Mouse (Mus musculus) liver, embryonic 11.5 days (tissue): ENCODE measurements around the gene Ap1m1. TPM values are rescaled to one million over a fixed set of nuclear protein-coding genes. Genes with fewer than 3 reads are reported as not detected.
A peak's percentile ranks its signal among the peaks of the same experiment; 100 is the strongest.

ENCODE experiments used
- ATAC-seq: fragments of 200-750 bp; cut with Nextera tagmentation; replicated peaks from 2 replicates; pipeline ENCODE4 v1.8.0; 2017; ENCODE audit warnings: moderate number of reproducible peaks, mild to moderate bottlenecking, moderate TSS enrichment, moderate library complexity; ENCODE audit not compliant: low FRiP score
- DNase-seq: peaks from one replicate; pipeline ENCODE4 v3.0.0-alpha.2; 2017; ENCODE audit warnings: low spot score
- H3K27ac ChIP-seq: fragments of 300-500 bp; sonication (generic); 2 replicates; pipeline ENCODE4 v1.5.1; 2014; ENCODE audit warnings: mild to moderate bottlenecking, low read depth, low read length, control low read depth
- H3K27me3 ChIP-seq: fragments of 300-500 bp; sonication (generic); replicated peaks from 2 replicates; pipeline ENCODE4 v1.6.1; 2014; ENCODE audit warnings: low read length, mixed read lengths; ENCODE audit not compliant: control insufficient read depth, insufficient read depth
- H3K36me3 ChIP-seq: fragments of 300-500 bp; sonication (generic); 2 replicates; pipeline ENCODE4 v1.6.1; 2014; ENCODE audit warnings: mild to moderate bottlenecking, low read length, moderate library complexity, mixed read lengths; ENCODE audit not compliant: control insufficient read depth, insufficient read depth
- H3K4me1 ChIP-seq: fragments of 300-500 bp; sonication (generic); replicated peaks from 2 replicates; pipeline ENCODE4 v1.6.1; 2014; ENCODE audit warnings: low read length, mixed read lengths; ENCODE audit not compliant: control insufficient read depth, insufficient read depth
- H3K4me2 ChIP-seq: fragments of 300-500 bp; sonication (generic); 2 replicates; pipeline ENCODE4 v1.6.1; 2014; ENCODE audit warnings: mild to moderate bottlenecking, control low read depth, moderate library complexity
- H3K4me3 ChIP-seq: fragments of 300-500 bp; sonication (generic); 2 replicates; pipeline ENCODE4 v1.5.1; 2014; ENCODE audit warnings: low read depth, low read length, control low read depth
- H3K9ac ChIP-seq: fragments of 300-500 bp; sonication (generic); 2 replicates; pipeline ENCODE4 v1.6.1; 2014; ENCODE audit warnings: low read depth, low read length, control low read depth
- H3K9me3 ChIP-seq: fragments of 300-500 bp; sonication (generic); 2 replicates; pipeline ENCODE4 v1.6.1; 2016; ENCODE audit warnings: low read length, inconsistent platforms, mixed read lengths; ENCODE audit not compliant: control insufficient read depth
- WGBS: fragments of 180-500 bp; shearing (Covaris S2); extraction: QIAGEN DNeasy Blood & Tissue Kit; methylation state at CpG from one replicate; pipeline ENCODE4 v1.1.7; 2014; 5-methylcytosine and 5-hydroxymethylcytosine counted together
- polyA plus RNA-seq: library from polyadenylated mRNA; unstranded; fragments of >200 nt; fragmentation: Nextera tagmentation; extraction: Ambion mirVana; gene quantifications from 2 replicates; pipeline ENCODE4 v1.2.1, GENCODE M21; 2014

Gene Ap1m1
- polyA plus RNA-seq, 1 experiment from 2014 or later, result 111 TPM

DNA sequence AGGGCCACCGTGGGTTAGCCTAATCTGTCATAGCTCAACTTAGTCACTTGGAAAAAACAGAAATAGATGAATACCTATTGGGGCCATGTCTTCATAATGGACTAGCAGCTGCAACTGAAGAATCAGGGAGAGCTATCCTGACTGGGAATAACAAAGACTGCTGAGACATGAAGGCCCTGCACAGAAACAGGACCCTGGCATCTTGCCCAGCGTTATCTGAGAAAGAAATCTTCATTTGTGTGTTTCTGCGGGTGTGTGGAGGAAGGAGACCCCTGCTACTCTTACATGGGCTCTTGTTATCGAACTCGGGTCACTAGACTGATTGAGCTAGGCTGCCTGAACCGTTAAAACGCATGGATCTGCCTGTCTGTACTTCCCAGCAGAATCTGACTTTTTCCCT lies 1.1 kb downstream of the Ap1m1 start:
- 67% methylated on average over 7 of the region's 7 CpGs for WGBS

DNA sequence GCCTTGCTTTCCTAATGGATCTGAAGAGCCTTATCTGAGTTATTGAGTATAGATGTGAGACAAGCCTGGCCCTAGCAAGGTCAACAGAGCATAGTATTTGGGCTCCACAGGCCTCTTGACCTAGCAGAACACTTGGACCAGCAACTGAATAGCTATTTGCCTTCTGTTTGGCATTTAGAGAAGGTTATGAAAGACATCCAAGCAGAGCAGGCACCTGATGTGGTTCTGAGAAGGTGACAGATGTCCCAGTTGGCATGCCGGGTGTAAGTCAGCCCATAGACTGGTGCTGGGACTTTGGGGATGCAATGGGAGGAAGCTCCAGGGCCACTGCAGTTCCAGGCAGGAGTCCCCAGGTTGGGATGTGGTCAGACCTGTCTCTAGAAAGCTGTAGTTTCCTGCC lies 2.4 kb downstream of the Ap1m1 start:
- WGBS, result 90% methylated on average over 1 of the region's 1 CpGs
- Histone ChIP-seq H3K9ac (no peak overlapping the region; the same call in 1 of the 2 replicates), H3K4me3 (no peak overlapping the region), H3K9me3 (no peaks in the 10 kb centered on the region), H3K36me3 (peaks cover 3% of the 10 kb centered on the region; the same call in 1 of the 2 replicates), H3K4me2 (no peak overlapping the region), H3K27ac (no peak overlapping the region), H3K4me1 (peaks cover 10% of the 10 kb centered on the region), H3K27me3 (no peaks in the 10 kb centered on the region)
- no peak for DNase-seq
- no peak for ATAC-seq

More for the DNA sequence above, 1.1 kb downstream of the Ap1m1 start:
- Histone ChIP-seq H3K9me3 (no peaks in the 10 kb centered on the region), H3K27me3 (no peaks in the 10 kb centered on the region), H3K27ac (no peak overlapping the region), H3K36me3 (peaks cover 1% of the 10 kb centered on the region; the same call in 1 of the 2 replicates), H3K4me3 (peak overlapping the region; percentile 75), H3K4me2 (peak overlapping the region; percentile 77), H3K4me1 (peaks cover 10% of the 10 kb centered on the region), H3K9ac (no peak overlapping the region)
- ATAC-seq, result no peak
- no peak for DNase-seq

DNA sequence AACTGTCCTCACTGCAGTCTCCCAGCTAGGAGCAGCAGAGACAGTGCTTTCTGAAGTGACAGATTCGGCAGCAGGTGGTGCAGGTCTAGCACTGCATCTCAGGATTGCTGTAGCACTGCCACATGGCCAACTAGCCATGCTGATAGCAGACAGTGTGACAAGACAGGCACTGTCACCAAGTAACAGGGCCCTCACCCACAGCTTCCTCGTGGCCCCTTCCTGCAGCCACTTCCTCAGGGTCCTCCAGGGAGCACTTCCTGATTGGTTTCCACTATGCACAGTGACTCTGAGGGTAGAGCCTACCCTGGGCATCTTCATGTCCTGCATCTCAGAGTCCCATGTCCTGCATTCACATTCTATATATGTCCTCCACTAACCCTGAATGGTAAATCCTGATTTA lies 4.8 kb downstream of the Ap1m1 start:
- no peak overlapping the region for H3K4me2 ChIP-seq
- 43% methylated on average over 2 of the region's 2 CpGs for WGBS
- DNase-seq, result no peak
- no peaks in the 10 kb centered on the region for H3K27me3 ChIP-seq
- peaks cover 11% of the 10 kb centered on the region for H3K36me3 ChIP-seq
- no peak for ATAC-seq
- no peak overlapping the region for H3K4me3 ChIP-seq
- H3K4me1 ChIP-seq, result peaks cover 10% of the 10 kb centered on the region
- no peak overlapping the region for H3K27ac ChIP-seq
- H3K9ac ChIP-seq, result no peak overlapping the region
- H3K9me3 ChIP-seq, result no peaks in the 10 kb centered on the region

DNA sequence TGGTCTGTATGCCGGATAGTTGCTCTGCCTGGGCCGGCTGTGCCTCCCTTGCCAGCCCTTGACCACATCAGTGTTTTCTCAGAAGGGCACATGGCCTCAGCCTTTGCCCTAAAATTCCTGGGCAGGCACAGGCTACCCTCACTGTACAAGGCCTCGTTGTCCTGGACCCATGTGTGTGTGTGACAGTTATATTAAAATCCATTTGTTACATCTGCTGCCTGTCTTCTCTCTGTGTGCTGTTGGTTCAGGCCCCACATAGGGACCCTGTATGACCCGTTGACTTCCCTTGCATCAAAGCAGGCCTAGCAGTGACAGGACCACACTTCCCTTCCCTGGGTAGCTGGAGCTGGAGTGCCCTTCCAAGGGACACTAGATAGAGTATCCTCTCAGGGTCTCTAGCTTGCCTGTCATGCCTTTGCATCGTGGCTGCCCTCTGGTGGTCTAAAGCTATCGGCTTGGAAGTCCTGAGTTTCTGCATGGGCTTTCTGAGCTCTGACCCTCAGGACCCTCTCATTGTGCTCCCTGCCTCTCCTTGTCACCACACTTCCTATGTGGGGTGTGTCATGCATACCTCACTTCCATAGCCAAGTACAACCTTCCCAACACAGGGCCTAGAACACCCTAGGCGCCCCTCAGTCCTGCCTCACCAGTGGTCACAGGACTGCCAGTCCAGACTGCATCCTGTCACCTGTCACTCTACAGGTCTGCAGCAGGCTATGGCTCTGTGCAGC lies 17.5 kb downstream of the Ap1m1 start:
- Histone ChIP-seq H3K9ac (no peak overlapping the region), H3K9me3 (no peaks in the 10 kb centered on the region), H3K36me3 (peaks cover 12% of the 10 kb centered on the region; the same call in 1 of the 2 replicates), H3K4me3 (no peak overlapping the region), H3K4me2 (no peak overlapping the region), H3K27me3 (no peaks in the 10 kb centered on the region), H3K27ac (no peak overlapping the region), H3K4me1 (no peaks in the 10 kb centered on the region)
- 55% methylated on average over 7 of the region's 7 CpGs for WGBS
- DNase-seq, result no peak
- ATAC-seq, result no peak

DNA sequence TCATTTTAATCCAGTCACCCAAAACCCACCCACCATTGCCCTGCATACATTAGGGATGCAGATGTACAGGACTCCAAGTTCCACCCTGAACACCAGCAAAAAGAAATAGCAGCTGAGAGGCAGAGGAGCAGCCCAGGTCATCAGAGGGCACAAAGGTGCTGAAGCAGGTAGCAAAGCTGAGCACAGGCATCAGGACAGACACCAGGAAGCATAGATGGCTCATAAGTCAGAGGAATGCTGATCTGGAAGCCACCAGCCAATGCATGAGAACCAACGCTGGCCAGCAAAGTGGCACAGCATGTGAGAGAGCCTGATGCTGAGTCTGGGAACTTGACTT lies 18.1 kb downstream of the Ap1m1 start:
- Histone ChIP-seq H3K36me3 (peaks cover 8% of the 10 kb centered on the region; the same call in 1 of the 2 replicates), H3K9me3 (no peaks in the 10 kb centered on the region), H3K4me2 (no peak overlapping the region), H3K27ac (no peak overlapping the region), H3K27me3 (no peaks in the 10 kb centered on the region), H3K9ac (no peak overlapping the region), H3K4me1 (no peaks in the 10 kb centered on the region), H3K4me3 (no peak overlapping the region)
- no peak for ATAC-seq
- WGBS, result 88% methylated on average over 1 of the region's 1 CpGs
- DNase-seq, result no peak

DNA sequence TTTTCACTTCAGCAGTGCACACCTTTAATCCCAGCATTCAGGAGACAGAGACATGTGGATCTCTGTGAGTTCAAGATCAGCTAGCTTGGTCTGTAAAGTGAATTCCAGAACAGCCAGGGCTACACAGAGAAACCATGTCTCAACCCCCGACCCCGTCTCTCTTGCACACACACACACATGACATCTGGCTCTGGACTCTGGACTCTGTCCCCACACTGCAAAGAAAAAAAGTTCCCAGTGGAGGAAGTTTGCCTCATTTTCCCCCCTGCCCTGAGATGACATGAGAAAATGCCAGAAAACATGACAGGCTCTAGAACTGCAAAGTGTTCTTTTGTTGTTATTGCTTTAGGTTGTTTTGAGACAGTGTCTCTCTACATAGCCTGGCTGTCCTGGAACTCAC lies 20.0 kb downstream of the Ap1m1 start:
- Histone ChIP-seq H3K9me3 (no peaks in the 10 kb centered on the region), H3K9ac (no peak overlapping the region), H3K27ac (no peak overlapping the region), H3K4me2 (no peak overlapping the region), H3K4me3 (no peak overlapping the region), H3K27me3 (no peaks in the 10 kb centered on the region), H3K4me1 (no peaks in the 10 kb centered on the region), H3K36me3 (no peaks in the 10 kb centered on the region)
- DNase-seq, result no peak
- ATAC-seq, result no peak
- WGBS, result 56% methylated on average over 2 of the region's 2 CpGs

DNA sequence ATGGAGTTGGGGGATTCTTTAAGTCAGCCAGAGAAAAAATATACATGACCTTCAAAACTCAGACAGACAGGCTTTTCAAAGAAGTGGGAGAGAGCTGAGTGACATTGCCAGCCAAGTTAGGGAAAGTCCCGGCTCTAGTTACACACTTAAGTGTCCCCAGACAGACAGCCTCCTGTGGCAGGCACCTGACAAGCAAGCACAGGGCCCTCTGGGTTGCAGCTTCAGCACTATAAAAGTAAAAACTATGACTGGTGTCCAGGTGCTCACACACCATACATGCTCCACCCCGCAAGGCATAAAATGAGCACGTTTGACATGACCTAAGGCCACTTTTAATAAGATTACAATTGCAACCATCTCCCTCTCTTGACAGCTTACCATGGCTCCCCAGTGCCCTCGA lies 20.8 kb downstream of the Ap1m1 start:
- H3K27ac ChIP-seq, result no peak overlapping the region
- H3K4me1 ChIP-seq, result no peaks in the 10 kb centered on the region
- 66% methylated on average over 4 of the region's 4 CpGs for WGBS
- no peak overlapping the region for H3K9ac ChIP-seq
- H3K27me3 ChIP-seq, result no peaks in the 10 kb centered on the region
- no peak overlapping the region for H3K4me2 ChIP-seq
- DNase-seq (no peak), ATAC-seq (no peak)
- no peaks in the 10 kb centered on the region for H3K36me3 ChIP-seq
- H3K9me3 ChIP-seq, result no peaks in the 10 kb centered on the region
- H3K4me3 ChIP-seq, result no peak overlapping the region

DNA sequence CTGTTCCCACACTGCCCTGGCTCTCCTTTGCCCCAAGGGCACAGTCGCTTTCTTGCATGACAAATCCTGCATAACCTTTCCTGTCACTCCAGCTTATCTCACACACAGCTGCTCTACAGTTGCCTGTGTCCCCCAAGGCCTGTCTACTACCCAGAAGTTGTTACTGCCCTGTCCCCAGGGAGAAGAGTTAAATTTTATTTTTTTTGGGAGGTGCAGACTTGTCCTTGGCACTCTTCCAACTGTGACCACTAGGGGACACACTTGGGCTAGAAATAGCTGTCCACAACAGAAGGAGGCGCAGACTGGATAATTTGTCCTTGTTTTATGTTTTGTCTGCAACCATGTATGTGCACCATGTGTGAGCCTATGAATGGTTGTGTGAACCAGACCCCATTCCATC lies 21.2 kb downstream of the Ap1m1 start:
- Histone ChIP-seq H3K27me3 (no peaks in the 10 kb centered on the region), H3K4me1 (no peaks in the 10 kb centered on the region), H3K4me2 (no peak overlapping the region), H3K27ac (no peak overlapping the region), H3K36me3 (no peaks in the 10 kb centered on the region), H3K9me3 (no peaks in the 10 kb centered on the region), H3K9ac (no peak overlapping the region), H3K4me3 (no peak overlapping the region)
- DNase-seq (peak; percentile 57), ATAC-seq (peak; percentile 62; the same call in 1 of the 2 replicates)
- 41% methylated on average over 2 of the region's 2 CpGs for WGBS

DNA sequence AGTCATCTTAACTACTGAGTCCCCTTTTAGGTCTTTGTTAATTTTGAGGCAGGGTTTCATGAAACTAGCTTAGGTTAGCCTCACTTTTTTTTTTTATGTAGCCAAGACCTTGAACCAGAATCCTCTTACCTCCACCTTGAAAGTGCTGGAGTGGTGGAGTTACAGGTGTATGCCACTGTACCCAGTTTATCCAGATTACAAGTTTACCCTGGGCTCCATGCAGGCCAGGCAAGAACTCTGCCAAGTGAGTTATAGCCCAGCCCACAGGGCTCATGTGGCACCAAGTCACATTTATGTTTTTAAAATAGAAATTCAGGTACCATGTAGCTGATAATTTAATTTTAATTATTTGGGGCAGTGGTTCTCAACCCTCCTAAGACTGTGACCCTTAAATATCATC lies 21.6 kb downstream of the Ap1m1 start:
- ATAC-seq (no peak), DNase-seq (no peak)
- Histone ChIP-seq H3K27ac (no peak overlapping the region), H3K4me2 (no peak overlapping the region), H3K4me1 (no peaks in the 10 kb centered on the region), H3K4me3 (no peak overlapping the region), H3K9ac (no peak overlapping the region), H3K36me3 (no peaks in the 10 kb centered on the region), H3K9me3 (no peaks in the 10 kb centered on the region), H3K27me3 (no peaks in the 10 kb centered on the region)
